In the genomic region with DNA sequence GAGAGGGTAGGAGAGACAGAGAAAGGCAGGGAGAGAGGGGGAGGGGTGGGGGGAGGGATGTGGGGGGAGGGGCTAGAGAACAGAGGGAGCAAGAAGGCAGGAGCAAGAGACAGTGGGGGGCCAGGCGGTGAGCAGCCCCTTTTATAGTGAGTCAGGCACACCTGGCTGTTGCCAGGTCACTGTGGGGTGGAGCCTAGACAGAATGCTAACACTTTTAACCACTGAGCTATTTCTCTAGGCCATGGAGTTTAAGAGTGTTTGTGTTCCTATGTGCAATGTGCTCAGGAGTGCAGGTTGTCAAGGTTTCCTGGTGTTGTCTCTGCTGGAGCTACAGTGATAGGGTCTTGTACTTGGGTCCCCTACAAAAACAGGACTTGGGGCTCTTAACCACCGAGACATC, we compare ENCODE assay signal across 12 mouse cellular contexts. TPM values are rescaled to one million over a fixed set of nuclear protein-coding genes. Genes with fewer than 3 reads are reported as not detected.
A peak's percentile ranks its signal among the peaks of the same experiment; 100 is the strongest.
DNase-seq lines count a peak whose midpoint lies in the region; ATAC-seq and TF ChIP-seq lines count a peak whose summit lies in the region.
"Had no signal": no experiment of that assay in that cellular context is flagged by ENCODE, and none has a peak within 500 bp of the region (broad histone marks: within the 10 kb centered on the region; RNA-seq: fewer than 3 reads in every experiment).

No protein-coding gene starts in this region.

- H3K4me1 ChIP-seq in embryonic facial prominence, embryonic 12.5 days, result peaks cover 28% of the 10 kb centered on the region
- H3K4me1 ChIP-seq in liver, embryonic 15.5 days (replicated peaks), result peaks cover 31% of the 10 kb centered on the region

- peak overlapping the region; percentile 69; the same call in 1 of the 2 replicates for H3K4me3 ChIP-seq in gastrocnemius, adult 2 months
- H3K4me3 ChIP-seq in left cerebral cortex, adult 2 months, result no peak overlapping the region
- no peak overlapping the region for H3K4me3 ChIP-seq in embryonic facial prominence, embryonic 12.5 days
- H3K4me3 ChIP-seq in liver, embryonic 15.5 days (replicated peaks), result no peak overlapping the region
- H3K4me3 ChIP-seq: hindbrain, embryonic 12.5 days had no signal

- no peaks in the 10 kb centered on the region for H3K9me3 ChIP-seq in embryonic facial prominence, embryonic 12.5 days
- no peaks in the 10 kb centered on the region for H3K9me3 ChIP-seq in liver, embryonic 15.5 days (replicated peaks)
- H3K9me3 ChIP-seq: hindbrain, embryonic 12.5 days had no signal

- no peak for DNase-seq in gastrocnemius, adult 2 months
- no peak for DNase-seq in gastrocnemius, postnatal 14 days
- DNase-seq in left cerebral cortex, adult 2 months (ENCODE audit: extremely low spot score in 1 of 2, low spot score in 2 of 2), result no peak
- no peak for DNase-seq in left cerebral cortex, adult 8-10 months (ENCODE audit: low spot score in 2 of 2)
- DNase-seq in cerebellum, postnatal 4 days (ENCODE audit: low spot score in 2 of 2), result no peak
- no peak for DNase-seq in c-Kit-positive CD71-positive TER-119-positive erythroid progenitor cells, embryonic 14.5 days (ENCODE audit: low spot score)
- DNase-seq: cerebellum, adult 11-12 months; forebrain, postnatal 0 days had no signal

- H3K27ac ChIP-seq in gastrocnemius, adult 2 months, result peak overlapping the region; percentile 91
- H3K27ac ChIP-seq in left cerebral cortex, adult 2 months, result peak overlapping the region; percentile 1; the same call in 1 of the 2 replicates
- H3K27ac ChIP-seq in embryonic facial prominence, embryonic 12.5 days, result peak overlapping the region; percentile 91; the same call in 1 of the 2 replicates
- peak overlapping the region; percentile 84 for H3K27ac ChIP-seq in liver, embryonic 15.5 days (replicated peaks)

- H3K36me3 ChIP-seq in embryonic facial prominence, embryonic 12.5 days, result peaks cover 9% of the 10 kb centered on the region
- peaks cover 7% of the 10 kb centered on the region for H3K36me3 ChIP-seq in liver, embryonic 15.5 days (replicated peaks)

- H3K27me3 ChIP-seq in embryonic facial prominence, embryonic 12.5 days, result no peaks in the 10 kb centered on the region
- no peaks in the 10 kb centered on the region for H3K27me3 ChIP-seq in liver, embryonic 15.5 days
- H3K27me3 ChIP-seq: hindbrain, embryonic 12.5 days had no signal

- no peak for TF ChIP-seq CTCF in gastrocnemius, adult 2 months (IDR thresholded peaks at IDR 0.05)
- no peak for TF ChIP-seq CTCF in left cerebral cortex, adult 2 months (IDR thresholded peaks at IDR 0.05)

- H3K9ac ChIP-seq in embryonic facial prominence, embryonic 12.5 days, result no peak overlapping the region
- no peak overlapping the region for H3K9ac ChIP-seq in liver, embryonic 15.5 days
- H3K9ac ChIP-seq: forebrain, postnatal 0 days; hindbrain, embryonic 12.5 days had no signal

- WGBS in embryonic facial prominence, embryonic 12.5 days, result 34% methylated on average over 2 of the region's 2 CpGs
- 32% methylated on average over 2 of the region's 2 CpGs for WGBS in liver, embryonic 15.5 days (ENCODE audit: insufficient replicate concordance)

- no peak overlapping the region for H3K4me2 ChIP-seq in embryonic facial prominence, embryonic 12.5 days (replicated peaks)
- H3K4me2 ChIP-seq in liver, embryonic 15.5 days, result no peak overlapping the region
- H3K4me2 ChIP-seq: hindbrain, embryonic 12.5 days; midbrain, embryonic 11.5 days had no signal

- intact Hi-C loops in gastrocnemius, adult 2 months (cut with DNase I), result no loop called here
- intact Hi-C loops in gastrocnemius, postnatal 14 days (cut with DNase I; ENCODE audit: low total_unique reads), result no loop called here
- intact Hi-C loops in left cerebral cortex, adult 2 months (cut with DNase I), result no loop called here

- ATAC-seq in embryonic facial prominence, embryonic 12.5 days (ENCODE audit: insufficient number of reproducible peaks, insufficient read depth, low FRiP score, low TSS enrichment), result no peak
- ATAC-seq in liver, embryonic 15.5 days (ENCODE audit: insufficient read depth), result no peak
- ATAC-seq: forebrain, postnatal 0 days had no signal

RNA-seq across cellular contexts. Expression of gene Zdhhc18, which starts 8.8 kb away (rescaled TPM):
- total RNA-seq in gastrocnemius, adult 2 months (2021), result 10 to 100 TPM; 25.4 to 32.3 TPM
- total RNA-seq in gastrocnemius, postnatal 14 days (2021), result 10 to 100 TPM; 18.2 to 26.4 TPM
- 10 to 100 TPM; 33.2 to 36.8 TPM for total RNA-seq in left cerebral cortex, adult 2 months (2021)
- total RNA-seq in left cerebral cortex, adult 8-10 months (2022), result 10 to 100 TPM; 33.8 to 57.7 (median 44.6) TPM
- 4.5 and 6.2 TPM in 2 replicates for polyA plus RNA-seq in embryonic facial prominence, embryonic 12.5 days (2016; fragmentation: Nextera tagmentation; extraction: Ambion mirVana)
- 1.2 and 1.9 TPM in 2 replicates for polyA plus RNA-seq in liver, embryonic 15.5 days (2015; fragmentation: Nextera tagmentation; extraction: Ambion mirVana)

RNA-seq across cellular contexts. Expression of gene Pigv, which starts 13.7 kb away (rescaled TPM):
- total RNA-seq in gastrocnemius, adult 2 months (2021), result 10 to 100 TPM; 10.4 to 11.7 TPM
- total RNA-seq in gastrocnemius, postnatal 14 days (2021), result 1 to 10 TPM; 9.4 to 9.9 TPM
- total RNA-seq in left cerebral cortex, adult 2 months (2021), result 1 to 10 TPM; 7.9 to 8.1 TPM
- 10 to 100 TPM in 2 of 4 experiments, 1 to 10 TPM in 2; 8.4 to 10.9 (median 9.9) TPM for total RNA-seq in left cerebral cortex, adult 8-10 months (2022)
- 19.7 and 20.4 TPM in 2 replicates for polyA plus RNA-seq in embryonic facial prominence, embryonic 12.5 days (2016; fragmentation: Nextera tagmentation; extraction: Ambion mirVana)
- polyA plus RNA-seq in liver, embryonic 15.5 days (2015; fragmentation: Nextera tagmentation; extraction: Ambion mirVana), result 5.5 and 6.3 TPM in 2 replicates

RNA-seq across cellular contexts. Expression of gene Sfn, which starts 56.8 kb away (rescaled TPM):
- 1 to 10 TPM; 1.1 to 1.5 TPM for total RNA-seq in gastrocnemius, adult 2 months (2021)
- total RNA-seq in gastrocnemius, postnatal 14 days (2021), result 1 to 10 TPM; 1.4 to 1.6 TPM
- 1 to 10 TPM; 1.7 to 2.6 TPM for total RNA-seq in left cerebral cortex, adult 2 months (2021)
- 1 to 10 TPM; 1.6 to 2.2 (median 1.8) TPM for total RNA-seq in left cerebral cortex, adult 8-10 months (2022)
- polyA plus RNA-seq in embryonic facial prominence, embryonic 12.5 days (2016; fragmentation: Nextera tagmentation; extraction: Ambion mirVana), result 44.4 and 52.7 TPM in 2 replicates
- polyA plus RNA-seq in liver, embryonic 15.5 days (2015; fragmentation: Nextera tagmentation; extraction: Ambion mirVana), result 0.47 and 0.69 TPM in 2 replicates

Comparison
In these comparisons a context has a peak if more than half of its experiments do, and no peak if none do; other contexts are left out.
1. H3K27ac ChIP-seq: peak in every context shown above with its lines; median percentile 91 in gastrocnemius, adult 2 months; 91 in embryonic facial prominence, embryonic 12.5 days; 84 in liver, embryonic 15.5 days; 1 in left cerebral cortex, adult 2 months.